Mouse (Mus musculus): Measurements from ENCODE around the gene Ggn. TPM values are rescaled to one million over a fixed set of nuclear protein-coding genes. Genes with fewer than 3 reads are reported as not detected.
"Not testable (repeated sequence)": the region's sequence is repeated elsewhere in the genome, so short reads cannot be mapped to it uniquely, and the experiment has no call there.

Ggn gene
- polyA plus RNA-seq, 1 experiment from 2014 or later = 0.38 TPM

DNA sequence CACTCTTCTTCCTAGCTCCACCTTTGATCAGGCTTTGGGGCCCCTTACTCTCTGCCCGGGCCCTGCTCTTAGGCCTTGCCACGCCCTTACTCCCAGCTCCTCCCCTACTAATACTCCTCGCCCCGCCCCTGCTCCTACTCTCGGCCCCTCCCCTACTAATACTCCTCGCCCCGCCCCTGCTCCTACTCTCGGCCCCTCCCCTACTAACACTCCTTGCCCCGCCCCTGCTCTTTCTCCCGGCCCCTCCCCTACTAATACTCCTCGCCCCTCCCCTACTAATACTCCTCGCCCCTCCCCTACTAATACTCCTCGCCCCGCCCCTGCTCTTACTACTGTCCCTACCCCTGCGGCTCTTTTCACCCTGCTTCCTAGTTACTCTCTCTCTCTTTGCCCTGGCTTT lies 41.0 kb downstream of the Ggn start:
- not testable (repeated sequence) for DNase-seq (ENCODE audit: low spot score); H3K36me3 ChIP-seq; H3K9me3 ChIP-seq (replicated peaks)
- H3K4me1 ChIP-seq = peaks cover 20% of the 10 kb centered on the region
- peaks cover 24% of the 10 kb centered on the region for H3K27me3 ChIP-seq (ENCODE audit: low read depth, poor library complexity, severe bottlenecking)
- WGBS = 27% methylated on average over 15 of the region's 15 CpGs
- H3K4me3 ChIP-seq = peak overlapping the region; percentile 47
- 0 out of 2 replicates have a peak overlapping the region, but pooled peaks have one; percentile 51 for H3K27ac ChIP-seq

DNA sequence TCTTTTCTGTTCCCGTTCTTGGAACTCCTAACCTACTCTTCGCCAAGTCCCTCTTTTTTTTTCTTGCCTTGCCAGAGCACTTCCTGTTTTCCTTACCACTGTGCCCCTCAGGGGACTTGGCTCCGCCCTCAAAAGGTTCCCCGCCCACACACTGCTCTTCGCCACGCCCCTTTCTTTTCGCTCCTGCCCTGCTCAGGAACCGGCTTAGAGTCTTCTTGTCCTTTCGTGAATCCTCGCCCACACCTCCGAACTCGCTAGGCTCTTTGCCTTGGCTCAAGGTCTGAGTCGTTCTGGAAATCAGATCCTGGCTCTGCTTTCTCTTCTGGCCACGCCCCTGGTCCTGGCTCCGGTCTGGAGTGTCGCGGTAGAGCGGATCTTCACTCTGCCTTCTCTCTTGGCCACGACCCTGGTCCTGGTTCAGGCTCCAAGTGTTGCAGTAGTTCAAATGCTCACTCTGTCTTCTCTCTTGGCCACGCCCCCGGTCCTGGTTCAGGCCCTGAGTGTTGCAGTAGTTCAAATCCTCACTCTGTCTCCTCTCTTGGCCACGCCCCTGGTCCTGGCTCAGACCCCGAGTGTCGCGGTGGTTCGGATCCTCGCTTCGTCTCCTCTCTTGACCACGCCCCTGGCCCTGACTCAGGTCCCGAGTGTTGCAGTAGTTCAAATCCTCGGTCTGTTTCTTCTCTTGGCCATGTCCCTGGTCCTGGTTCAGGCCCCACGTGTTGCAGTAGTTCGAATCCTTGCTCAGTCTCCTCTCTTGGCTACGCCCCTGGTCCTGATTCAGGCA lies 41.6 kb downstream of the Ggn start:
- peak; percentile 77 for DNase-seq (ENCODE audit: low spot score)

DNA sequence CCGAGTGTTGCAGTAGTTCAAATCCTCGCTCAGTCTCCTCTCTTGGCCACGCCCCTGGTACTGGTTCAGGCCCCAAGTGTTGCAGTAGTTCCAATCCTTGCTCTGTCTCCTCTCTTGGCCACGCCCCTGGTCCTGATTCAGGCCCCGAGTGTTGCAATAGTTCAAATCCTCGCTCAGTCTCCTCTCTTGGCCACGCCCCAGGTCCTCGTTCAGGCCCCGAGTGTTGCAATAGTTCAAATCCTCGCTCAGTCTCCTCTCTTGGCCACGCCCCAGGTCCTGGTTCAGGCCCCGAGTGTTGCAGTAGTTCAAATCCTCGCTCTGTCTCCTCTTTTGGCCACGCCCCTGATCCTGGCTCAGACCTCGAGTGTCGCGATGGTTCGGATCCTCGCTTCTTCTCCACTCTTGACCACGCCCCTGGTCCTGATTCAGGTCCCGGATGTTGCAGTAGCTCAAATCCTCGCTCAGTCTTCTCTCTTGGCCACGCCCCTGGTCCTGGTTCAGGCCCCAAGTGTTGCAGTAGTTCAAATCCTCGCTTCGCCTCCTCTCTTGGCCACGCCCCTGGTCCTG lies 42.3 kb downstream of the Ggn start:
- 9% methylated on average over 26 of the region's 26 CpGs for WGBS
- H3K9me3 ChIP-seq (replicated peaks) = no peaks in the 10 kb centered on the region
- H3K27ac ChIP-seq = no peak overlapping the region
- peak; percentile 43 for DNase-seq (ENCODE audit: low spot score)
- H3K36me3 ChIP-seq = no peaks in the 10 kb centered on the region
- H3K27me3 ChIP-seq (ENCODE audit: low read depth, poor library complexity, severe bottlenecking) = peaks cover 24% of the 10 kb centered on the region
- peak overlapping the region; percentile 47 for H3K4me3 ChIP-seq
- peaks cover 20% of the 10 kb centered on the region for H3K4me1 ChIP-seq

More for the DNA sequence above, 41.6 kb downstream of the Ggn start:
- Histone ChIP-seq H3K9me3 (replicated peaks) (no peaks in the 10 kb centered on the region), H3K27ac (peak overlapping the region; percentile 51; the same call in 1 of the 2 replicates), H3K36me3 (no peaks in the 10 kb centered on the region), H3K4me3 (peak overlapping the region; percentile 47), H3K4me1 (peaks cover 20% of the 10 kb centered on the region), H3K27me3 (ENCODE audit: low read depth, poor library complexity, severe bottlenecking) (peaks cover 24% of the 10 kb centered on the region)
- WGBS = 5% methylated on average over 34 of the region's 34 CpGs

DNA sequence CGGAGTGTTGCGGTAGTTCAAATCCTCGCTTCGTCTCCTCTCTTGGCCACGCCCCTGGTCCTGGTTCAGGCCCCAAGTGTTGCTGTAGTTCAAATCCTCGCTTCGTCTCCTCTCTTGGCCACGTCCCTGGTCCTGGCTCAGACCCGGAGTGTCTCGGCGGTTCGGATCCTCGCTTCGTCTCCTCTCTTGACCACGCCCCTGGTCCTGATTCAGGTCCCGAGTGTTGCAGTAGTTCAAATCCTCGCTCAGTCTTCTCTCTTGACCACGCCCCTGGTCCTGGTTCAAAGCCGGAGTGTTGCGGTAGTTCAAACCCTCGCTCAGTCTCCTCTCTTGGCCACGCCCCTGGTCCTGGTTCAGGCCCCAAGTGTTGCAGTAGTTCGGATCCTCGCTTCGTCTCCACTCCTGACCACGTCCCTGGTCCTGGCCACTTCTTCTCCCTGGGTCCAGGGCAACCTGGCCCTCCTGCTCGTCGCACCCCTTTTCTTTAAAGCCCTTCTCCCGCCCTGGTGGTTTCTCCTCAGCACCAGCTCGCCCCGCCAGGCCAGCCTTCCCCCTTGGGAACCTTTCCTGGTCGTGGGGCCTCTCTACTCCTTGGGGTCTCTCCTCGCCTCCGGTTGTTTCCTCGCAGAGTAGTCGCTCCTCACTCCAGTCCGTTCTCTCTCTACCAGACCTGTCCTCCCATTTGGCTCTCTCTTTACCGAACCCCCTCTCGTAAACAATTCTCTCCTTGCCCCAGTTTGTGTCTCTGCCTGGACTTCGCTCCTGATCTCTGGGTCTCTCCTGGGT lies 43.0 kb downstream of the Ggn start:
- peaks cover 20% of the 10 kb centered on the region for H3K4me1 ChIP-seq
- H3K36me3 ChIP-seq; H3K9me3 ChIP-seq (replicated peaks); DNase-seq (ENCODE audit: low spot score); H3K27ac ChIP-seq: not testable (repeated sequence)
- peaks cover 24% of the 10 kb centered on the region for H3K27me3 ChIP-seq (ENCODE audit: low read depth, poor library complexity, severe bottlenecking)
- H3K4me3 ChIP-seq = peak overlapping the region; percentile 38
- WGBS = 14% methylated on average over 40 of the region's 40 CpGs

DNA sequence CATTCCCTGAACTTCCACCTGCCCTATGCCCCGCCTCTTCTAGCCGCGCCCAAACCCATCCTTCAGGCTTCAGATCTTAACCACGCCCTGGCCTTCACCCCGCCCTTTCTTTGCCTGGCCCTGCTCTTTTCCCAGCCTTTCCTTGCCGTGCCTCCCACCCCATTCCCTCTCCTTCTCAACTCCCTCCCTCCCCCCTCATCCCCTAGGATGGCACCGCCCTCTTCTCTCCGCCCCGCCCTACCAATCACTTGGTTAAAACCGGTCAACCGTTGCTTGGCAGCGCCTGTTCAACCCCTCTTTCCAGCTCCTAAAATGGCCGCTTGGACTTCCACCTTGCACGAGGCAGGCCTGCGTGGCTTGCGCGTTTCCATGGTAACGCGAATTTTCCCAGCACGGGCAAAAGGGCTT lies 43.7 kb downstream of the Ggn start, which contains the start of gene Catsperg1:
TSS of gene Catsperg1 (minus strand) at position 361 of the 408 bp plus-strand sequence.
- no peaks in the 10 kb centered on the region for H3K36me3 ChIP-seq
- H3K4me3 ChIP-seq = peak within 1 kb of the TSS; percentile 38
- peak; percentile 70 for DNase-seq (ENCODE audit: low spot score)
- H3K9me3 ChIP-seq (replicated peaks) = no peaks in the 10 kb centered on the region
- 3% methylated on average over 20 of the region's 20 CpGs for WGBS
- H3K27me3 ChIP-seq (ENCODE audit: low read depth, poor library complexity, severe bottlenecking) = peaks cover 24% of the 10 kb centered on the region
- peaks cover 20% of the 10 kb centered on the region for H3K4me1 ChIP-seq
- H3K27ac ChIP-seq = no peak within 1 kb of the TSS

DNA sequence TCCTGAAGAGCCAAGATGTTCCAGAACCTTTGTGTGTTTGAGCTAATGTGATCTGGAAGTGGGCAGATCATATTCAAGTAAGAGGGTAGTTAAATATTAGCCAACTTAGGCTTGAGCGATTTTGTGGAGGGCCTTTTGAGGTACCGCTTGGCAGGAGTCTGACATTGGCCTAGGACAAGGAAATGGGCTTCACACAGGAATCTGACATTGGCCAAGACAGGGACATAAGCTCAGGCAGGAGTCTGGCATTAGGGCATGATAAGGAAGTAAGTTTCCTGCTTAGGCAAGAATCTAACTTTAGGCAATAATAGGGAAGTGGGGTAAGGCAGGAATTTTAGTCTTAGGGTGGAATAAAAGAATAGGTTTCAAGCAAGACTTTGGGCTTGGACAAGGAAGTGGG lies 44.2 kb downstream of the Ggn start:
- H3K9me3 ChIP-seq (replicated peaks) = no peaks in the 10 kb centered on the region
- DNase-seq (ENCODE audit: low spot score) = no peak
- peaks cover 24% of the 10 kb centered on the region for H3K27me3 ChIP-seq (ENCODE audit: low read depth, poor library complexity, severe bottlenecking)
- 62% methylated on average over 2 of the region's 2 CpGs for WGBS
- peaks cover 20% of the 10 kb centered on the region for H3K4me1 ChIP-seq
- H3K36me3 ChIP-seq = no peaks in the 10 kb centered on the region
- peak overlapping the region; percentile 38; the same call in 1 of the 2 replicates for H3K4me3 ChIP-seq
- H3K27ac ChIP-seq = no peak overlapping the region

DNA sequence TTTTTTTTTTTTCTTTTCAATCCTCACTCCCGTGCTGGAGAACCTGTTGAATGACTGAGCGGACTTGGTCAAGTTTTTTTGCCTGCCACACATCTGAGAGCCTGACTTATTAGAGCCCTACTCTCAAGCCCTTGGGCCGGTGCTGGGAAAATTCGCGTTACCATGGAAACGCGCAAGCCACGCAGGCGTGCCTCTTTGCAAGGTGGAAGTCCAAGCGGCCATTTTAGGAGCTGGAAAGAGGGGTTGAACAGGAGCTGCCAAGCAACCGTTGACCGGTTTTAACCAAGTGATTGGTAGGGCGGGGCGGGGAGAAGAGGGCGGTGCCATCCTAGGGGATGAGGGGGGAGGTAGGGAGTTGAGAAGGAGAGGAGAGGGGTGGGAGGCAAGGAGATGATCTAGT lies 44.8 kb downstream of the Ggn start:
- H3K27ac ChIP-seq = no peak overlapping the region
- H3K36me3 ChIP-seq = no peaks in the 10 kb centered on the region
- H3K4me3 ChIP-seq = no peak overlapping the region
- peaks cover 24% of the 10 kb centered on the region for H3K27me3 ChIP-seq (ENCODE audit: low read depth, poor library complexity, severe bottlenecking)
- no peak for DNase-seq (ENCODE audit: low spot score)
- no peaks in the 10 kb centered on the region; the same call in 1 of the 2 replicates for H3K9me3 ChIP-seq (replicated peaks)
- 37% methylated on average over 15 of the region's 15 CpGs for WGBS
- peaks cover 20% of the 10 kb centered on the region for H3K4me1 ChIP-seq

Other genes starting within 250 kb of the Ggn start
- 253 and 285 TPM in 2 replicates for gene Actn4, start 207.9 kb upstream of the Ggn start, polyA plus RNA-seq (2016; fragmentation: Nextera tagmentation; extraction: Ambion mirVana)
- 446 and 467 TPM in 2 replicates for gene Eif3k, start 188.3 kb upstream of the Ggn start, polyA plus RNA-seq (2016; fragmentation: Nextera tagmentation; extraction: Ambion mirVana)
- gene Map4k1, start 188.2 kb upstream of the Ggn start, polyA plus RNA-seq (2016; fragmentation: Nextera tagmentation; extraction: Ambion mirVana) = 18.9 and 19.4 TPM in 2 replicates
- gene Ryr1, start 45.0 kb upstream of the Ggn start, polyA plus RNA-seq (2016; fragmentation: Nextera tagmentation; extraction: Ambion mirVana) = 1.8 and 2.2 TPM in 2 replicates
- gene Rasgrp4, start 35.4 kb upstream of the Ggn start, polyA plus RNA-seq (2016; fragmentation: Nextera tagmentation; extraction: Ambion mirVana) = 0.60 and 0.70 TPM in 2 replicates
- gene Fam98c, start 14.0 kb upstream of the Ggn start, polyA plus RNA-seq (2016; fragmentation: Nextera tagmentation; extraction: Ambion mirVana) = 10.7 and 11.2 TPM in 2 replicates
- 2.7 and 3.3 TPM in 2 replicates for gene Spred3, start 201 bp downstream of the Ggn start, polyA plus RNA-seq (2016; fragmentation: Nextera tagmentation; extraction: Ambion mirVana)
- gene Psmd8, start 10.5 kb downstream of the Ggn start, polyA plus RNA-seq (2016; fragmentation: Nextera tagmentation; extraction: Ambion mirVana) = 321 and 323 TPM in 2 replicates
- gene Catsperg1, start 43.8 kb downstream of the Ggn start, polyA plus RNA-seq (2016; fragmentation: Nextera tagmentation; extraction: Ambion mirVana) = 0.06 and 0.45 TPM in 2 replicates
- 0.70 and 1.2 TPM in 2 replicates for gene Kcnk6, start 62.3 kb downstream of the Ggn start, polyA plus RNA-seq (2016; fragmentation: Nextera tagmentation; extraction: Ambion mirVana)
- 99.8 and 103 TPM in 2 replicates for gene Yif1b, start 68.1 kb downstream of the Ggn start, polyA plus RNA-seq (2016; fragmentation: Nextera tagmentation; extraction: Ambion mirVana)
- 2.6 and 3.4 TPM in 2 replicates for gene 2200002D01Rik, start 78.3 kb downstream of the Ggn start, polyA plus RNA-seq (2016; fragmentation: Nextera tagmentation; extraction: Ambion mirVana)
- 58.8 and 71.8 TPM in 2 replicates for gene Spint2, start 111.7 kb downstream of the Ggn start, polyA plus RNA-seq (2016; fragmentation: Nextera tagmentation; extraction: Ambion mirVana)
- 5.4 and 6.1 TPM in 2 replicates for gene Ppp1r14a, start 119.1 kb downstream of the Ggn start, polyA plus RNA-seq (2016; fragmentation: Nextera tagmentation; extraction: Ambion mirVana)
- 24.0 and 32.9 TPM in 2 replicates for gene Dpf1, start 133.7 kb downstream of the Ggn start, polyA plus RNA-seq (2016; fragmentation: Nextera tagmentation; extraction: Ambion mirVana)